Mouse (Mus musculus) spleen, adult 18-20 months (tissue): Measurements from ENCODE around the gene Mettl24.

ENCODE experiments used
- DNase-seq, 2 experiments: peaks; one replicate each; pipeline ENCODE4 v3.0.0; 2022; ENCODE audit warnings: mixed read lengths in 2 of 2

Mettl24 gene

DNA sequence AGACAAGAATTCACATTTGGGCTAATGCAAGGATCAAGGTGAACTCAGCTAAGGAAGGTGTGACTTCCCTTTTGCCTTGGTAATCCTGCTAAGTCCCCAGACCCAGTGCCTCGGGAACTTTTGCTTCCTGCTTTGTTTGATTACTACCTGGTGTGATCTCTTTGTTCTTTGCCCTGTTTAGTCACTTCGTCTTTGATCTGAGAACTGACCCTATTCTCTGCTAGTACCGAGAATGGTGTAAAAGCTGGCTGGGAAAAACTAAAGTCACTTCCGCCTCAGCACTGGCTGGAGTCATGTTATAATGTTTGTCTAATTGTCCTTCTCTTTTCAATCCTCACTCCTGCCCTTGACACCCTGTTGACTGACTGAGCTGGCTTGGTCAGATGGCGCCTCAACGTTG, 133.4 kb downstream of the Mettl24 start:
- DNase-seq: no peak

DNA sequence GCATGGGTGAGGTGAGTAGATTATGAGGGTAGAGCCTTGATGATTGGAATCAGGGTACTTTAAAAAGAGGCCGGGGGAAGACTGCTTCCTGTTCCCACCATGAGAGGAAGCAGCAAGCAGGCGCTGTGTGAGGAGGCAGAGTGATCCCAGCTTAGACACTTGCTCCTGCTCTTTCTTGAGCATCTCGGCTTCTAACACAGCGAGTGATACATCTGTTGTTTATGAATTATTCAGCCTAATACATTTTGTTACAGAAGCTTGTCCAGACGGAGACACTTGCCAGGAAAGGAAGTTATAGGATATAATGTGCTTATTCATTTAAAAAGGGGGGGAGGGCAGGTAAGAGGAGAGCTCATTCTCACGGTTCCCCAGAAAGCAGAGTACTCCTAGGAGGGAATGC, 142.9 kb downstream of the Mettl24 start:
- no peak for DNase-seq

DNA sequence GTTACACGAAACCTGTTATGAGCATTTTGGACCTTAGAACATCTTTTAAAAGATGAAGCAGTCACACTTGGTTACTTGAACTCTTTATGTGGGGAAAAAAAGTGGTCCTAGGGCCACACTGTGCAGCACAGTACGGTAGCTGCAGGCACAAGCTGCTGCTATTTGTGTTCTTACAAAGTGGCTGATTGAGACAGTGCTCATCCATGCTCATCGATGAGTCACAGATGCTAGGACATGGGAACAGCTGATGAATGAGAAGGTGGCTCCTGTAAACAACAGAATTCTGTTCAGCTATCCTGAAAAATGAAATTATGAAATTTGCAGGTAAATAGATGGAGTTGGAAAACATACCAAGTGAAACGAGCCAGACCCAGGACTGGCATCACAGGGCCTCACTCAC, 144.6 kb downstream of the Mettl24 start:
- DNase-seq: no peak

DNA sequence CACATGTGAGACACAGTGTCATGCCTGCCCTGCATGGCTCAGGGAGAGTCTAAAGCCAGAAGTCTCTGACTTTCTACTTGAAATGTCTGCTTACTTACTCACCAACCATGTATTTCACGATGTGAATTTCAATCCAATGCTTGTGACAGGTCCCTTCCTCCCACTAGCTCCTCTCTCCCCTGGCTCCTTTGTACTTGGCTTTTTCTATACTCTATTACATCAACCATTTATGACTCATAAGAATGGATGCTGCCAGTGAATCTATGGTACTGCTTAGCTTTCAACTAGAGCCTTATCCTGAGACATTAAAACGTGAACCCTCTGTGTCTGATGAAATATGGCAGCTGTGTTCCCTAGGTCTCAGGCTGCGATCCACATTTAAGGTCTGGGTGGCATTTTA, 147.2 kb downstream of the Mettl24 start:
- no peak for DNase-seq

DNA sequence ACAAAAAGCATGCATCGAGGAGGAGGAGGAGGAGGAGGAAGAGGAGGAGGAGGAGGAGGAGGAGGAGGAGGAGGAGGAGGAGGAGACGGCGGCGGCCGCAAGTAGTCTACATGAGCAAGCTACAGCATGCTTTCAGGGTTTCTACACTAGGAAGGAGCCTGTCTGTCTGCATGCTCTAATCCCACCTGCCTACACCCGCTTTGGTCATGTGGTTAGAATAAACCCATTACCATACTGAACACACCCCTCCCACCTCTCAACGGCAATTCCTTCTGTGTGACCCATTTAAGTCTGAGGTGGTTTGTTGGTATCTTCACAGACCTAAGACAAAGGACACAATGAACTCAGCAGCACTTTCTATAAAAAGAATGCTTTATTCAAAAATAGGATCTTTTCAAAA, 148.2 kb downstream of the Mettl24 start:
- DNase-seq: no peak

- DNase-seq: no peak
These were observed 157.0 kb downstream of the Mettl24 start for GRCm38 (mm10) chr10:40840086-40840485.

DNA sequence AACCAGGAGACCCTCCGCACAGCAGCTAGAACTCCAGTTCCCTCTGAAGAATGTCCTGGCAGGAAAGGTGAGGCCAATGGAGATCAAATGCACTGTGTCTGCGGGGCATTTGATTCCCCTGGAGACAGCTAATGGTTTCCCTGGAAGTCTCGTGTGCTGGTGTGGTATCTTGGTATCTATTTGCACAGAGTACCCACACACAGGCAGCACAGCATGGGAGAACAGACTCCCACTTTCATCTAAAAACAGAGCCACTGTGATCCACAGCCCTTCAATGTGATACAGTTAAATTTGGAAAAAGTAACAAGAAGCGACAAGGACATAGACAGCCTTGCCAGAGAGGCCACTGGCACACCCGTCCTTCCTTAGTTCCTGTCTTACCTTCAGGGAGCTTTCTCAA, 160.8 kb downstream of the Mettl24 start:
- no peak for DNase-seq

- DNase-seq: no peak
These were observed 161.5 kb downstream of the Mettl24 start for GRCm38 (mm10) chr10:40844546-40844945.

DNA sequence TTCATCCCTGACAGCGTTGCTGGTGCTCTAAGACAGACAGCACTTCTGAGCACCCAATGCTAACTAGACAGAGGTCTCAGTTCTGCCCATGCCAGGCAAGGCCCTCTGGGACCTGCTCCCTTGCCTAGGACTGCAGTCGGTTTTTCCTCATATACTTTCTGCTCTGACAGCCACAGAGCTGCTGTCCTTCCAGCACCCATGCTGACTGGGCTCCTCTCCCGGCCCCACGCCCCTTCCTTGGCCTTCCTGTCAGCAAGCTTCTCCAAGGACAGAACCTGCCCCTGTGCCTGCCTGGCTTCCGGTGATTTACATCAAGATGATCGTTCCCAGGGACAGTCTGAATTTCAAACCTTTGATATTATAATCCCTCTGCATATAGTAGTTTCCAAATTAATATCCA, 162.5 kb downstream of the Mettl24 start:
- DNase-seq: no peak

DNA sequence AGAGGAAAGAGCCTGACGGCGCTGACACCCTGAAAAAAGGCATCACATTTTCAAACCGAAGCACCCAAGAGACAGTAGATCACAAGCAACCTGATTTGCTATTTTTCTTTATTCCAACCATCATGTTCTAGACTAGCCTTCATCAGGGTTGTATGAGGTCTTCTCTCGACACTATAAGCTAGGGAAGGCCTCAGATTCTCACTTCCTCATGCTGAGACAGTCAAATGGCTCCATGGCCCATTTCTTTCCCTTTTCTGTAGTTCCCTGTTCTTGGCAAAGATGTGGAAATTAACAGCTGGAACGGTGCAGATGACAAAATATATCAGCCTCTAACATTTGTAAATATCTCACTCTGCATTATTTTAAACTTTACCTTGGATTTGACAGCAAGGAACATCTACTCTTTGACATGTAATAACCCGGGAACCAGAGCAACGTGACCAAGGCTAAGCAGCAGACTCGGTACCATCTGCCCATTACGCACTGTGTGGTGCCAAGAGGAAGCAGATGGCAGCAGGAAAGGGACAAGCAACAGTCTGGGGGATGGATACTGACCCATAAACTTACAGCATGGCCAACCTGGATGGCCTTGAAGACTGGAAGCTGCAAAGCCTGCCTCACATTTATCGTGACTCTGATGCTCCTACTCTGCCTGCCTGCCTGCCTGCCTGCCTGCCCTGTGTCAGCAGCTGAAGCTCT, 164.2 kb downstream of the Mettl24 start:
- DNase-seq: no peak

DNA sequence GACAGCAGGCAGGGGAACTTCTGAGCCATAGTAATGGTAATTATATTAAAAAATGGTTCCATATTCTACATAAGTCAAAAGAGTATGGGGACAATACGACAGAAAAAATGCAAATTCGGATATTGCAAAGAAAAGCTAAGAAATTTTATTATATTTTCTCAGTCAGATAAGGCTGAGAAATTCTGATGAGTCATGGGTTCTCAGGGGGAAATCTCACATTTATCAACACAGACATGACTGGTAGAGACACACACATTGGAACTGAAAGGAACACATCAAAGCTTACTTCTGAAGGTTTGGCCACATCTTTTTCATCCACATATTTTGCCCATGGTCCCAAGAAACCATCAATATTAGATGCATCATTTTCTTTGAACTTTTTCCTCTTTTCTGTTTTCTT, 167.6 kb downstream of the Mettl24 start:
- no peak for DNase-seq

DNA sequence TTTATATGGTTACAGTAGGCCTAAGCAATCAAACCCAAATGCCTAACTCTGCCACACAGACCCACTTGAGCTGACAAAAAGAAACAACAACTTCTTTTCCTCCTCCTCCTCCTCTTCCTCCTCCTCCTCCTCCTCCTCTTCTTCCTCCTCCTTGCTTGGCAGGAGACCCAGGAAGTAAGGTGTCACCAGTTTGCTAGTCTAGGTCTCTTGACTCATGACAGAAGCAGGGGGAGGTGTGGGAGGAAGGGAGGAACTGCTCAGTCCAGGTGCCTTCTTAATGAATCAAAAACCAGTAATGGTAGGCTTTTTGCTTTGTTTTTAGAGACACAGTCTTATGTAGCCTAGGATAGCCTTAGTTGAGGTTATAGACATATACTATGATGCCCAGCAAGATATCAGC, 168.1 kb downstream of the Mettl24 start:
- DNase-seq: no peak

DNA sequence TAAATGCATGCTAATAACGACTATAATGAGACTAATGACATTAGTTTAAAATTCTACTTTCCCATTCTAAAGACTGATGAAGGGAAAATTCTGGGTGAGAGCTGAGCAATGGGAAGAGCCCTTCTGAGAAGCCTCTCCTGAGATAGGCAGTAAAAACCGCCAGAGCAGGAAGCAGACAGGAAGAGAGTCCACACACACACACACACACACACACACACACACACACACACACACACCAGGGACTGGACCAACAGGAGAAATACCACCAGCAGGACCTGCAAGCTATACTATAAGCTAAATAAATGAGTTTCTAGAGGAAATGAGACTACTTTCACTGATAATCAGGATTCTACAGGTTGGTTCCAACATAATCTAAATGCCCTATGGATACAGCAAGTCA, 172.5 kb downstream of the Mettl24 start:
- no peak for DNase-seq

DNA sequence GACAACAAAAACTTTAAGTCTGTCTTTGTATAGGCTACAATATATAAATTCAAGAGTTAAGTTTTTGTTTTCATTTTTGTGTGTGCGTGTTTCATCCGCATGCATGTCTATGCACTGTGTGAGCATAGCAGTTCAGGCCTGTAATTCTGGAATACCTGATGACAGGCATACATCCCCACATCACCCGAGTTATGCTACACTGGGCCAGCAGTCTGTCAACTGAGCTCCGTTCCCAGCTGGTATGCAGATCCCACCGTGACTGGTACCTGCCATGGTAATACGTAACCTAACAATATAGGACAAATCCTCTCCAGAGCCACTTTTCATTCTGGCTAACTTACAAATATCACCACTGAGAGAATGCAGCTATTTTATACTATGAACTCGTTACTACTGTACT, 173.6 kb downstream of the Mettl24 start:
- DNase-seq: no peak

- DNase-seq: no peak
These were observed 174.5 kb downstream of the Mettl24 start for GRCm38 (mm10) chr10:40857599-40857998.
